Mouse (Mus musculus) fat pad, adult 2 months (tissue): ENCODE data around the gene Lyst.
"Not testable (repeated sequence)": the region's sequence is repeated elsewhere in the genome, so short reads cannot be mapped to it uniquely, and the experiment has no call there.

Source experiments
- DNase-seq: peaks from one replicate; pipeline ENCODE4 v3.0.0-alpha.2; 2011; ENCODE audit warnings: low read depth, low spot score; ENCODE audit errors: extremely low read depth

Gene Lyst

GRCm38 (mm10) chr13:13635224-13635623 lies 45.0 kb downstream of the Lyst start:
- DNase-seq, result no peak

GRCm38 (mm10) chr13:13637577-13637976 lies 47.4 kb downstream of the Lyst start:
- no peak for DNase-seq

GRCm38 (mm10) chr13:13637981-13638380 lies 47.8 kb downstream of the Lyst start:
- no peak for DNase-seq

- DNase-seq, result no peak
These were observed 48.5 kb downstream of the Lyst start for GRCm38 (mm10) chr13:13638725-13639124.

GRCm38 (mm10) chr13:13647296-13647695 lies 57.1 kb downstream of the Lyst start:
- DNase-seq, result no peak

GRCm38 (mm10) chr13:13655453-13655852 lies 65.3 kb downstream of the Lyst start:
- no peak for DNase-seq

DNA sequence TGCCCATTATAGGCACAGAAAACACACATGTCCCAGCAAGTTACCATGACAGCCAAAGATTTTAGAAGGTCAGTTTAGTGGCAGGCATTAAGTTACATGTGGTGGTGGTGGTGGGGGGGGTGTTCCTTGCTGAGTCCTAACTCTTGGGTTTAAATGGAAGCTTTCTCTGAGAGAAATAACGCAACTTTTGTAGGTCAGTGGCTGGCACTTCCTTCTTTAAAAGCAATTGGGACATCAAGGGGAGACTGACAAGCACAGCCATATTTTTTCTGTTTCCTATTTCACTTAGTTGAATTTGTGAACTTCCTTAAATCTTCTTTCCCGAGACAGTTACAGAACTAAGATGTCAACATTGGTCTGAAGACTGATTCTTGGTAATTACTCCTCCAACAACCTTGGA lies 75.9 kb downstream of the Lyst start:
- DNase-seq, result not testable (repeated sequence)

- DNase-seq, result peak; percentile 55
These were observed 80.5 kb downstream of the Lyst start for GRCm38 (mm10) chr13:13670669-13671068.

- DNase-seq, result no peak
These were observed 81.6 kb downstream of the Lyst start for GRCm38 (mm10) chr13:13671585-13672328.

- DNase-seq, result no peak
These were observed 84.6 kb downstream of the Lyst start for GRCm38 (mm10) chr13:13674669-13675343.

- peak; percentile 80 for DNase-seq
These were observed 87.7 kb downstream of the Lyst start for GRCm38 (mm10) chr13:13677871-13678270.

GRCm38 (mm10) chr13:13681642-13682041 lies 91.4 kb downstream of the Lyst start:
- no peak for DNase-seq

DNA sequence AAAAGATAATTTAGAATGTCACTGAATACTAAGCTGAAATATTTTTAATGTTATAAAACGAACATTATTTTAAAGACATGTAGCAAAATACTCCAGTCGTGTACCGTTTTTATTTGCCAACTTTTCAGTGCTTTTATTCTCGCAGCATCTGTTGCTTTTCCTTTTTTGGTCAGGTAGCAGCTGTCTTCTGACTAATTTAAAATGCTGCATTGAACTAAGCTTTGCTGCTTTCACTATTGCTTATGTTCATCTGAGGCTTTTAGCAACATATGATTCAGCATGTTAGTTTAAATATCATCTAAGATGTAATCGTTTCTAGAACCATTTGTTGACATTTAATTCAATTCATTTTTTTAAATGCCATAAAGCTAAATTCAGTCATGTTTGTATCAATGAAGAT lies 113.3 kb downstream of the Lyst start:
- no peak for DNase-seq

GRCm38 (mm10) chr13:13721435-13721834 lies 131.2 kb downstream of the Lyst start:
- DNase-seq, result not testable (repeated sequence)

GRCm38 (mm10) chr13:13723293-13723692 lies 133.1 kb downstream of the Lyst start:
- no peak for DNase-seq

DNA sequence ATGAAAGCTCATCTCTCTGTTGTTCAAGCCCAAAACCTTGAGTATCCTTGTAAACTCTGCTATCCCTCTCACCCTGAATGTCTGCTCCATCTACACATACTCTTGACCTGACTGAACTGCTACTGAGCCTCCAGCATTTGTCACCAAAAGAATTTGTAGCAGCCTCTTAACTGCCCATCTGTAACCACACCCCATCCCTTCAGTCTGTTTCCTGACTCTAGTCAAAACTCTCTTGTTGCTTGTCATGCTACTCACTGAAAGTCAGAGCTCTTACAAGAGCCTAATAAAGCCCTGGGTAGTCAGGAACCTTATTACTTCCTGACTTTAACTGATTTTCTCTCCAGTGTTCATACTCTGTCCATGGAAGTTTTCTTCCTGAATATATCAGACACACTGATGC lies 133.6 kb downstream of the Lyst start:
- DNase-seq, result no peak

GRCm38 (mm10) chr13:13739232-13739631 lies 149.0 kb downstream of the Lyst start:
- DNase-seq, result no peak

GRCm38 (mm10) chr13:13745911-13746310 lies 155.7 kb downstream of the Lyst start:
- DNase-seq, result peak; percentile 13

GRCm38 (mm10) chr13:13775778-13776494 lies 185.7 kb downstream of the Lyst start:
- no peak for DNase-seq

DNA sequence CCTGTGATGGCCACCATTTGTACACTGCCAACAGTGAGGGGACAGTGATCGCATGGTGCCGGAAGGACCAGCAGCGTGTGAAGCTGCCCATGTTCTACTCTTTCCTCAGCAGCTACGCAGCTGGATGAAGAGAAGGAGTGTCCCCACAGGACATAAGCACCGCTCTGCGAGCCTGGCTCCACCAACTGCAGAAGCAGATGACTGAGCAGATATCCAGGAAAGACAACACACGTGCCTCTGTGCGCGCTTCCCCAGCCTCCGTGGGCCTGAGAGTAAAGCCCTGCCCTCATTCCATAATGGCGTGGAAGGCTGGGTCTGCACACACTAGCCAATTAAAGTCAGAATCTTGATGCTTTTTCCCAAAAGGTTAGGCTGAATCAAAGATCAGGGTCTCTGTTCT lies 186.9 kb downstream of the Lyst start:
- DNase-seq, result no peak

- DNase-seq, result no peak
These were observed 187.5 kb downstream of the Lyst start for GRCm38 (mm10) chr13:13777696-13778095.
